Mouse (Mus musculus): ENCODE results near the gene RPS10-NUDT3.
A peak's percentile ranks its signal among the peaks of the same experiment; 100 is the strongest.

The RPS10-NUDT3 gene

DNA sequence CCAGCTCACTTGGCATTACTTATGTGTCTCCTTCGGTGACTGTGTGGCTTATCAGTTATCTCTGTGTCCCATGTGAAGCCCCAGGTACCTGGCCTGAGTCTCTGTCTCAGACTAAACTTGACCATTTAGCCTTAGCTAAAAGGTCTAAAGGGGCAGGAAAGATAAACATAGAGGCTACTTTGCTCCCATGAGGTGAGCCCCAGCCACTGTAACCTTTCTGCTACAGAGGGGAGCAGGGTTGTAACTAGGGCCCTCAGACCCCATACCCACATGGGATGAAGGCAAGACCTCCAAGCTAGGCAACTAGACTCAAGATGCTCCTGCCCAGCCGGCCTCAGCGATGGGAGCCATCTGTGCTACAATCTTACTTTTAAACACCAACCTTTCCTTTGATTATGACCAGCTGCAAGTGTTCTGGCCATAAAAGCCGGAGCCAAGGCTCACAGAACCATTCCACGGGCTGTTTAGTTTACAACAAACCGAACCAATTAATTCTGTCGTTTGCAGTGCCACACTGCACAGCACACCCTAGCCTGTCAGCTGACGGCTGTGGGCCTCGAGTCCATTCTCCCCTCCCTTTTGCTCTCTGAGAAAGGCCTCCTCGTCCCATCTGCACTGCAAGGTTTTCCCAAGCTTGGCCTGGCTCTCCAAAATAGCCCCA is 59.8 kb downstream of the RPS10-NUDT3 start:
- DNase-seq (ENCODE audit: low spot score in 2 of 2) = no peak

DNA sequence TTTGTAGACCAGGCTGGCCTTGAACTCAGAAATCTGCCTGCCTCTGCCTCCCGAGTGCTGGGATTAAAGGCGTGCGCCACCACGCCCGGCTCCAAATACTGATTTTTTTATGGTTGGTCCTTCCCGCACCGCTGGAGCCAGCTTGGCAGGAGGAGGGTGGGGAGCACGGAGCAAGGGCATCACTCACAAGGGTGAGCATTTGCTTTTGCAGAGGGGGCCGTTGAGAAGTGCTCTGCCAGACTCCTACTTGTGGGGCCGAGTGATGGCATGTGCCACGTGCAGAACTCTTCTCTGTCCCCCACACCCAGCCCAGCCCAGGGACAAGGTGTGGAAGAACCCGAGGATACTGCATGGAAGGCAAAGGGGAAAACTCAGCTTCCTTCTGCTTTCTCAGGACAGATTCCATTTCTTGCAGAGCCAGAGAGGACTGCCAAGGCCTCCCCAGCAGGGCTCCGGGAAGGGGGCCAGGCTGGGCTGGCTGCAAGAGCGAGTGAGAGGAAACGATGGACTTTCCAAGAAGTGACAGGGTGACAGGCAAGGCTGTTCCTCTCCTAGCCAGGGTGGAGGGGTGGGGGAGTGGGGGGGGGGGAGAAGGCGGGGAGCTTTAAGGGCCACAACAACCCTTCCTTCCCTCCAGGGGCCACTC is 60.4 kb downstream of the RPS10-NUDT3 start:
- DNase-seq (ENCODE audit: low spot score in 2 of 2) = peak; percentile 53 to 57

DNA sequence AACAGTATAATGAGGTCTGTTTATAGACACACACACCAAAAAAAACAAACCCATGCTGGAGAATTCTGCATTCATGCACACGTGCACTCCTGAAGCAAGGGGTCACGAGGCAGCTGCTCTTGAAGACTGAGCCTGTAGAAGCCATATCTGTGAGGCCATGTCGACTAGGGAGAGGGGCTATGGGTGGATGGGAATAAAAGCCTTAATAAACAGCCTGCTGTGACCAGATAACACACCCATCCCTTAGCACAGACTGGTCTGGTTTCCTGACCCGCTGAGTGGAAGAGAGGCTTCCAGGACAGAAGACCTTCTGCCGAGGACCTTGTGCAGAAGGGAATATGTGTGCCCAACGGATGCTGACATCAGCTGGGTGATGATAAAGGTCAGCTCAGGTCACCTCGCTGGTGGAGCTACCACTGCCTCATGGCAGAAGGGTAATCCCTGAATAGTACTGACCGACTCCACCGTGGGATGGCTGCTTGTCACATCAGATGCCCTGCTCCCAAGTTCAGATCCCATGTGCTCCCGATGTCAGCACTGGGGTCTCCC is 61.2 kb downstream of the RPS10-NUDT3 start:
- DNase-seq (ENCODE audit: low spot score in 2 of 2) = no peak

GRCm38 (mm10) chr17:27571315-27571714 is 63.7 kb downstream of the RPS10-NUDT3 start:
- no peak for DNase-seq (ENCODE audit: low spot score in 2 of 2)

DNA sequence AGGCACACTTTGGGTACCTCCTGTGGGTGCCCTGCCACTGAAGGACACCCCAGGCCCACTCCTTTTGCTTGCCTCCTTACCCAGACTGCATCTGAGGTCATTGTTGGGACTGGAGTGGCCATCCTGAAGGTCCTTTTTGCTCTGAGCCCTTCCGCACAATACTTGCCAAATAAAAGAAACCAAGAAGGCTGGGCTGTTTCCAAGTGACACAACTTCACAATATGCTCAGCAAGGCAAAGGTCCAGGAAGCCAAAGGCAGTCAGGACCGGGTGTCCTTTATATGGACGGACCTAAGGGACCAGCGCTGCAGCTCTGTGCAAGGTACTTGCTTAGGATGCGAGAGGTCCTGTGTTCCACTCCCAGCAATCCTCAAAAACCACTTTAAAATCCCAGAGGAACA is 66.8 kb downstream of the RPS10-NUDT3 start:
- DNase-seq (ENCODE audit: low spot score in 2 of 2) = no peak

DNA sequence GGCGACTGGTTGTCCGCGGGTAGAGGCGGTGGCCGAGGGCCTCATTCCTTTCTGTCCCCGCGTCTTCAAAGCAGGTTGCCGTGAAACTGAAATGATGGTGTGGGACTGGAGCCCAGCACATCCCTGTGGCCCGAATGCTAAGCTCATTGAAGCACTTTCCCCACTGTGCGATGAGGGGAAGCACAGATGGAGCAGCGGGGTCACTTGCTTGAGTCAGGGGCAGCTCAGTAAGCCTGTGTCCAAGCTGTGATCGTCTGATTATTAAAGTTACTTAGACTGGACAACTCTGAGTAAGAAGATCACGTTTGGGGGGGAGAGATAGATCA is 69.1 kb downstream of the RPS10-NUDT3 start:
- DNase-seq (ENCODE audit: low spot score in 2 of 2) = no peak

GRCm38 (mm10) chr17:27565163-27565941 is 69.7 kb downstream of the RPS10-NUDT3 start, which contains the start of gene AI413582:
Gene AI413582 (minus strand): TSS chr17:27565756.
- DNase-seq (ENCODE audit: low spot score in 2 of 2) = peak; percentile 95

DNA sequence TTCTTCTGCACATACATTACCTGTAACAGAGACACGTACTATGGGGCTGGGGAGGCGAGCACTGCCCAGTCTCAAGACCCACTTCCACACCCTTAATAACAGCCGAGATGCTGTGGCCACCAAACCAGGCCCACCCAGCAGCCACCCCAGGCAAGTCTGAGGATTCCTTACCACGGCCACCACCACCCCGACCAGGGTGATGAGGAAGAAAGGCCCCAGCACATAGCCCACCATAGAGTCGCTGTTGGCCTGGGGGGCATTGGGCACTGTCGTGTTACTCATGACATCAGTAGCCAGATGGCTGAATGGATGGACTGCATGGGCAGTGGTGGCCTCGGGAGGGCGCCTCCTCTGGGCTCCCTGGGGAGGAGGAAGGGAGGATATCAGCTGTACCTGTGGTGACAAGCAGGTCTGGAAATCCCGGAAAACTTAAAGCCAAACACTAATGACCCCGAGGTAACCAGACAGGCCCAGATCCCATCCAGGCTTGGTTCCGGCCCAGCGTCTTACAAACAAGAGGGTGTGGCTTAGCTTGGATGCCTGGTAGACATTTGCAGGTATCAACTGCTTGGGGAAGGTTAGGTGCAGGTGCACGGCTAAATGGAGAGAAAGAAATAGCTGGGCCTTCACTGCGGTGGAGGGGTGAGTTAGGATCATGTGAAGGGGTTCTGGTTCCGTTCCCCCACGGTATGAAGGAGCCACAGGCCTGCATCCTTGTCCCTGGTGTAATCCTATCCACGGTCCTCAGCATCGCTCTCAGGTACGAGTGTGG is 70.4 kb downstream of the RPS10-NUDT3 start:
- no peak for DNase-seq (ENCODE audit: low spot score in 2 of 2)

GRCm38 (mm10) chr17:27563771-27564244 is 71.2 kb downstream of the RPS10-NUDT3 start:
- DNase-seq (ENCODE audit: low spot score in 2 of 2) = no peak

DNA sequence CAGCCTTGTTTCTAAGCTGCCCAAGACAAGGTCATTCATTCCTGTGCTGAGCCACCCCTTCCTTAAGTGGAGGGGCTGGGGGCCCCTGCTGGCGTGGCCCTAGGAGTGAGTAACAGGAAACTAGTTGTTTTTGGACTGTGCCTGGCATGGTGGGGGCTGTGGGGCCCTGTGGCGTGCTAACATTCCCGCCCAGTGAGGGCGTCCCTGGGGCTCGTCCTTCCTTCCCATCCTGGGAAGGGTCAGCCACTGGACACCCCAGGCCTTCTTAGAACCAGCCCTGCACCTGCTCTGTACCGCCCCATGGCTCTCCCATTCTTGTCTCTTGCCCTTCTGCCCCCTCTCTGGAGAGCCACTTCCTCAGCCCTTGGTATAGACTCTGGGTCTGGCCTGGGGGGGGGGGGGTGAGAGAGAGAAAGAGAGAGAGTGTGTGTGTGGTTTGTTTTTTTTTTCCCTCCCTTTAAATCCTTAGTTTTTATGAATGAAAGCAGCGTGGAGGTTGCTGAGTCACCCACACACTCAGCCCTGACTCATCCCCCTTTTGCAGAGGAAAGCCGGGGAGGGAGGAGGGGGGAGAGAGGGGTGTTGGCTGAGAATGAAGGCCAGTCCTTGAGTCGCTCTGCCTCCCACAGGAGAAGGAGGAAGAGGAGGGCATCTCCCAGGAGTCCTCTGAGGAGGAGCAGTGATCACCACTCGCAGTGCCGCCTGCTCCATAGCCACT is 73.1 kb downstream of the RPS10-NUDT3 start:
- DNase-seq (ENCODE audit: low spot score in 2 of 2) = peak; percentile 76 to 77

- no peak for DNase-seq (ENCODE audit: low spot score in 2 of 2)
Measured at GRCm38 (mm10) chr17:27560926-27561480, 74.0 kb downstream of the RPS10-NUDT3 start.

GRCm38 (mm10) chr17:27559596-27559995 is 75.4 kb downstream of the RPS10-NUDT3 start:
- no peak for DNase-seq (ENCODE audit: low spot score in 2 of 2)

GRCm38 (mm10) chr17:27558845-27559244 is 76.2 kb downstream of the RPS10-NUDT3 start:
- no peak for DNase-seq (ENCODE audit: low spot score in 2 of 2)

DNA sequence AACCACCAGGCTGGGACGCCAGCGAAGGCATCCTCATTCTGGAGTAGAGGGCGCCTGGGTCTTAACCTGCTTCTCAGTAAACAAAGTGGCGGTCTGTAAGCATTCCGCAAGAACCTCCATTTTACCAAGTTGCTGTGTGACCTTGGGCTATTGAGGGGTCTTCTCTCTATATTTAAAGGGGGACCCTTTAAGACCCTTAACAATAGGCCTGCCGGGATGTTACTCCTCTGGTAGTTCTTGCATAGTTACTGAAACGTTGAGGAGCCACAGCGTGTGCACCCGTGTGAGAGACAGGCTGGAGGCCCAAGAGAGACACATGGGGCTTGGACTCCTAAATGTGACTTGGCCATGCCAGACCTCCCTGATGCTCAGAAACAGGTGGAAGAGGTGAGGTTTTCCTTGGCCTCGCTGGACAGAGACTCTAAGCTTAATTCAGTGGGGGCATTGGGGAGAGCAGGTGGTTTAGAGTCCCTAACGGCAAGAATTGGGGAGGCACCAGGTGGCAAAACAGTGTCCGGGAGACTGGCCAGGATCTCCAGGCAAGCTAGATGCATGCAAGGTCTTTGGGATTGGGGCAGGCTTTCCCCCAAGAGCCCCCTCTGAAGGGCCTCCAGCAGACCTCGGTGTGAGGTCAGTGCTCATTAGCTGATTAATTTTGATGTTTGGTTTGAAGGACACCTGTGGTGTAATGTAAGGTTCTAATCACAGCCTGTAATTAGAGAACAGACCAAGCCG is 76.9 kb downstream of the RPS10-NUDT3 start:
- no peak for DNase-seq (ENCODE audit: low spot score in 2 of 2)

DNA sequence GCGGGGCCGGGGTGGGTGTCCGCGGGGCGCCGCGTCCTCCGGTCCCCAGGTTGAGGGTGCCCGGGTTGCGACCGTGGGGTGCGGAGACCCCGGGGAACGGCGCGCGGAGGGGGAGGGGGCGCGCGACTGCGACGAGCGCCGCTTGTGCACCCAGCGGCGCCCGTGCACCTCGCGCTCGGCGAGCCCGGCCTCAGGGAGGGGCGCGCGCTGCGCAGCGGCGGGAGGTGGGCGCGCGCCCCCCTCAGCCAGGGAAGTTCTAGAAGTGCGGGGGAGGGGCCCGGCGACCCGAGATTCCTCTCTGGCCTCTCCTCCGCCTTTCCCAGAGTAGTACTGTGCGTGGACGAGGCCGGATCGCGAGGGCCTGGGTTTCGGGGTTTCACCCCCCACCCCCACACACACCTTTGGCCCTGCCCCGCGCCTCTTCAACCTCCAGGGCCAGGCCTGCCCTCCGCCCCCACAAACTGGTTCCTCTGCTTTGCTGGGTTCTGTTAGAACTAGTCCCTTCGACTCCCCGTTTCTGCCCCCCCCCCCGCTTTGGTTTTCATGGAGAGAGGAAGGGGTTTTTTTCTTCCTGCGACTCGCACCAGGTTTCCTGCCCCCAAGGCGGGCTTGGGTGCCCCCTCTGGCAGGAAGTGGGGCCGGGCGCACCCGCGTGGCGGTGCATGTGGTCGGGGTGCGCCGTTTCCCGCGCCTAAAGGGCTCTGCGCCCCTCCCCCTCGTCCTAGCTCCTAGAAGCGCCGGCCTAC is 77.7 kb downstream of the RPS10-NUDT3 start:
- no peak for DNase-seq (ENCODE audit: low spot score in 2 of 2)

DNA sequence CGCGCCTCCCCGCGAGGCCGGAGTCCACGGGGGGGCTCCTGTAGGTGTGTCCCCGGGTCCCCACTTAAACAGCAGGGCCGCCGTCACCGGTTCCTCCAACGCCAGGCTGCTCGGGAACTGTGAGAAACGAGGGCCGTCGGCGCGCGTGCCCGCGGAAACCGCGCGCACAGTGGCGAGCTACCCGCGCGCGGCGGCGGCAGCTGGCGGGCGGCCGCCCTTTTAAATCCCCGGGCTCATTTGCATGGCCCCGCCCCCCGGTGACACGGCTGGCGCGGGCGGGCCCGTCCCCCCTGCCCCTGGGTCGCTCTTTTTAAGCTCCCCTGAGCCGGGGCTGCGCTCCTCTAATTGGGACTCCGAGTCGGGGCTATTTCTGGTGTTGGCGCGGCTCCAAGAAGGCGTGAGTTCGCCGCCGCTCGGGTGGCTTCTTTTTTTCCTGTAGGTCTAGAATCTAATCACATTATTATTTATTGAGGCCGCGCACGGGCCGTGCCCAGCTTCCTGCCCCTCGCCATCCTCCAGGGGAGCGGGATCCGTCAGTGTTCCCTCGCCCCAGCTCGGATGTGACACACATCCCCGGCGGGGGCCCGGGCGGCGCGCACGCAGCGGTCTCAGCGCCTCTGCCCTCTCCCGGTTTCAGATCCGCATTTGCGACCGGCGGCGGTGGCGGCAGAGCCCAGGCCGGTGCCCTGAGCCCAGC is 78.6 kb downstream of the RPS10-NUDT3 start, which contains the start of gene Hmga1:
TSS of gene Hmga1 (plus strand) at position 183 of the 697 bp plus-strand sequence.
- peak; percentile 71 to 78 for DNase-seq (ENCODE audit: low spot score in 2 of 2)

DNA sequence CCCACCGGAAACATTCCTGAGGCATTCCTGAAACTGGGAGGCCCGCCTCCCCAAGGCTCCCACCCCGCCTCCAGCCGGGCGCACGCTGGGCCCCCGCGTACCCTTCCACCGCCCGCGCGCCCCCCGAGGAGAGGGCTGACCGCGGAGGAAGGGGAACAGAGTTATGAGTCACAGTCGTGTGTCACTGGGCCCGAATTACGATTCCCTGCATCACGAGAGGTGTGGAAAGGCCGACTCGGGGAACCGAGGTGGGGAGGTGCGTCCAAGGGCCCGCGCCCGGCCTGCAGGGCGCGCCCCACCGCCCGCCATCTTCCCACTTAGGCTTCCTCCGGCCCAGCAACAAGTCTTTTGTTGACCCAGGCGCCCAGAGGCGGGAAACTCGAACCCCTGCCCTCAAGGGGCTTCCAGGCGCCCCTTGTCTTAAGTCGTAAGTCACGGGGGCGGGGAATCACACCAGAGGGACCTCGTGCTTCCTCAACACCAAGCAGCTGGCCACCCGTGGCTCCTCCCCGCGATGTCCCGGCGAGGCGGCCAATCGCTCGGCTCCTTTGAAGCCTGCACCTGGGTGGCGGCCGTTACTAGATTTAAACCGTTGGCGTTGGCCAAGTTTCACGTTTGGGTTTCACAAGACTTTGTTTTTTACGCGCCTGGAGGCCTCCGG is 79.4 kb downstream of the RPS10-NUDT3 start:
- no peak for DNase-seq (ENCODE audit: low spot score in 2 of 2)

GRCm38 (mm10) chr17:27555075-27555511 is 79.9 kb downstream of the RPS10-NUDT3 start:
- DNase-seq (ENCODE audit: low spot score in 2 of 2) = no peak
